Mouse (Mus musculus) liver, embryonic 14.5 days (tissue): ENCODE measurements around the gene Trak2.

Experiments used
- CTCF ChIP-seq: IDR thresholded peaks from 2 replicates; pipeline ENCODE4 v1.5.1; 2016; ENCODE audit warnings: antibody characterized with exemption, low read depth, control low read depth
- EP300 ChIP-seq: IDR thresholded peaks from 2 replicates; pipeline ENCODE4 v1.6.1; 2016; ENCODE audit warnings: antibody characterized with exemption, low read depth

- no peak for TF ChIP-seq CTCF
- TF ChIP-seq EP300 = no peak
These were observed 27.7 kb downstream of the Trak2 start for GRCm38 (mm10) chr1:58945523-58945922.
